Mouse (Mus musculus) liver, adult 2 months (tissue): ENCODE results near the gene Thumpd1.

Experiments used
- CTCF ChIP-seq: fragments of 200-500 bp; IDR thresholded peaks from 2 replicates; pipeline ENCODE4 v1.5.1; 2011; ENCODE audit warnings: low read depth, low read length, control low read depth
- POLR2A ChIP-seq: fragments of 200-500 bp; IDR thresholded peaks from 2 replicates; pipeline ENCODE4 v1.6.1; 2011; ENCODE audit warnings: low read length, control low read depth; ENCODE audit not compliant: insufficient read depth; ENCODE audit errors: extremely low read depth

DNA sequence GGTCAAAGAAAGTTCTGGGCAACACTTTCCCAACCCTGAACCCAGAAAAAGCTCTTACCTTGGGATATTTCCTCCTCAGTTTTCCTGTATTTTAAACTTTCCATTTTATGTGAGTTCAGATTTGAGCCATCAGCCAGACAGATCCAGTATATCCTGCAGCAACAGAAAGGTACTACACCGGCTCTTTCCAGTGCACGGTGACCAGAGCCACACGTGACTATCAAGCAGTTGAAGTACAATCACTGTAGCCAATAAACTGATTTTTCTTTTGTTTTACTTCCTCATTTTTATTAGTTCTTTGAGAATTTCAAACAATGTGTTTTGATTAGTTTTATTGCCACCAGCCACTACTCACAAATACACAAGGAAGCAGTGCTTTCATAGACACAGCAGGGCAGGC is 43.8 kb upstream of the Thumpd1 start:
- TF ChIP-seq CTCF (no peak), POLR2A (no peak)
